Mouse (Mus musculus): ENCODE measurements around the gene Hecw2. TPM values are rescaled to one million over a fixed set of nuclear protein-coding genes. Genes with fewer than 3 reads are reported as not detected.

The Hecw2 gene
- polyA plus RNA-seq, 1 experiment from 2014 or later: 7.6 TPM

DNA sequence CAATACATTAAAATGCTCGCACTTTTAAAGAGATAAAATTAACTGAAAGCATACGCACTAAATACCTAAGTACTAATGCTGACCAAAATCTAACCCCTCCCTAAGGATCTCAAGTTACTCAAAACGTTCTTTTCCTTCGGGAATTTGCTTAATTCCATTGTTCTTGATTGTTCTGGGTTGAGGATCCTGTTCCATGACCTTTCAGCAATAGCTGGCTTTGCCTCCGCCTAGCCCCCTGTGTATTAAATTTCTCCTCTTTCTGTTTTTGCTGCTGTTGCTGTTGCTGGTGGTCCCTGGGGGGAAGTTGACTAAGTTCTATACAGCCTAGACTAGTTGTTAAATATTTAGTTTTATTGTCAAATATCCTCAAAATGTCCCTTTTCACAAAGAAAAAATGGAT lies 85.7 kb downstream of the Hecw2 start:
- Histone ChIP-seq H3K9ac (no peak overlapping the region), H3K4me1 (peaks cover 7% of the 10 kb centered on the region), H3K27me3 (no peaks in the 10 kb centered on the region), H3K36me3 (no peaks in the 10 kb centered on the region), H3K4me3 (no peak overlapping the region), H3K9me3 (no peaks in the 10 kb centered on the region), H3K27ac (no peak overlapping the region), H3K4me2 (no peak overlapping the region)
- WGBS: 24% methylated on average over 5 of the region's 5 CpGs
- ATAC-seq (ENCODE audit: insufficient number of reproducible peaks, insufficient read depth, low FRiP score, low TSS enrichment, low read depth): no peak

GRCm38 (mm10) chr1:54106756-54107155 lies 88.2 kb downstream of the Hecw2 start:
- Histone ChIP-seq H3K4me1 (peaks cover 7% of the 10 kb centered on the region), H3K4me2 (no peak overlapping the region), H3K27ac (no peak overlapping the region), H3K27me3 (no peaks in the 10 kb centered on the region), H3K4me3 (no peak overlapping the region), H3K9me3 (no peaks in the 10 kb centered on the region), H3K36me3 (no peaks in the 10 kb centered on the region), H3K9ac (no peak overlapping the region)
- ATAC-seq (ENCODE audit: insufficient number of reproducible peaks, insufficient read depth, low FRiP score, low TSS enrichment, low read depth): no peak
- WGBS: 88% methylated on average over 3 of the region's 3 CpGs

DNA sequence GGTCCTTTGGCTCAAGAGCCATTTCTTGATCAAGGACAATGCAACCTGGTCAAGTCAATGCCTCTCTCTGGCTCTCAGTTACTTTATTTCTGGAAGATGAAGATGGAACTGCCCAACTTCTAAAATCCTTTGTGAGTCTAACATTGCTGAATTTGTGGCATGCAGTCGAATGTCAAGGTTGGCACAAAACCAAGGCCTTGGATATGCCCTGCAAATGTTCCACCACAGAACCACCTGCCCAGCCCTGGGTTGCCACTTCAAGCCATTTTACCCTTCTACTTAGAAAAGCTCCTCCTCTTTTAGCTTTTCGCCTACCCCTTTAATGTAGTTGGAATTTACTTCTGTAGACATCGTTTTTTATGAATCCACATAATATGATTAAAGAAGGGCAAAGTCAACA lies 115.3 kb downstream of the Hecw2 start:
- no peak overlapping the region for H3K4me2 ChIP-seq
- no peaks in the 10 kb centered on the region for H3K9me3 ChIP-seq
- H3K36me3 ChIP-seq: no peaks in the 10 kb centered on the region
- no peak for ATAC-seq (ENCODE audit: insufficient number of reproducible peaks, insufficient read depth, low FRiP score, low TSS enrichment, low read depth)
- no peak overlapping the region for H3K27ac ChIP-seq
- no peak overlapping the region for H3K4me3 ChIP-seq
- 85% methylated on average over 3 of the region's 3 CpGs for WGBS
- H3K27me3 ChIP-seq: no peaks in the 10 kb centered on the region
- no peak overlapping the region for H3K9ac ChIP-seq
- peaks cover 3% of the 10 kb centered on the region for H3K4me1 ChIP-seq

- H3K9me3 ChIP-seq: no peaks in the 10 kb centered on the region
- peak overlapping the region; percentile 22 for H3K27ac ChIP-seq
- no peak overlapping the region for H3K4me3 ChIP-seq
- no peak overlapping the region for H3K4me2 ChIP-seq
- no peak overlapping the region for H3K9ac ChIP-seq
- ATAC-seq (ENCODE audit: insufficient number of reproducible peaks, insufficient read depth, low FRiP score, low TSS enrichment, low read depth): no peak
- WGBS: 16% methylated on average over 1 of the region's 1 CpGs
- peaks cover 11% of the 10 kb centered on the region for H3K4me1 ChIP-seq
- H3K36me3 ChIP-seq: no peaks in the 10 kb centered on the region
- no peaks in the 10 kb centered on the region for H3K27me3 ChIP-seq
These were observed 120.5 kb downstream of the Hecw2 start for GRCm38 (mm10) chr1:54074456-54074855.

GRCm38 (mm10) chr1:54070121-54070520 lies 124.8 kb downstream of the Hecw2 start:
- Histone ChIP-seq H3K27me3 (no peaks in the 10 kb centered on the region), H3K9me3 (no peaks in the 10 kb centered on the region), H3K4me1 (peaks cover 18% of the 10 kb centered on the region)

DNA sequence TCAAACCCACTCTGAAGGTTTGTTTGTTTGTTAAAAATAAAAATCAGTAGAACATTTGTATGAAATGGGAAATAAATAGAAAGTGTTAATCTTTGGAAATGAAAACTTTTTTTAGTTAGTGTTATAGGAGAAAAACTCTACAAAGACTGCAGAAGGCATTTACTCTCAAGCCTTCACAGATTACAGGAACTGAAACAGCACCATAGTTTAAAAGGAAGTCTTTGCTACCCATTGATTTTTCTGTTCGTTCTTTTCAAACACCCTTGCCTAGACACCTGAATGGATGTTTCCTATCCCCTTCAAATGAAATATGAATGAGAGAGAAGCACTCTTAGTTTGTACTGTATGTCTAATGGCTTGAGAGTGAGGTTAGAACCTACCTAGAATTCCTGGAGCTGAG lies 126.7 kb downstream of the Hecw2 start:
- no peaks in the 10 kb centered on the region for H3K36me3 ChIP-seq
- ATAC-seq (ENCODE audit: insufficient number of reproducible peaks, insufficient read depth, low FRiP score, low TSS enrichment, low read depth): no peak
- WGBS: 79% methylated on average over 1 of the region's 1 CpGs
- H3K4me2 ChIP-seq: no peak overlapping the region
- H3K9ac ChIP-seq: no peak overlapping the region
- H3K4me3 ChIP-seq: no peak overlapping the region
- H3K27me3 ChIP-seq: no peaks in the 10 kb centered on the region
- no peak overlapping the region for H3K27ac ChIP-seq
- no peaks in the 10 kb centered on the region for H3K9me3 ChIP-seq
- peaks cover 8% of the 10 kb centered on the region; the same call in 1 of the 2 replicates for H3K4me1 ChIP-seq

More at GRCm38 (mm10) chr1:54070121-54070520, 124.8 kb downstream of the Hecw2 start:
- no peak for ATAC-seq (ENCODE audit: insufficient number of reproducible peaks, insufficient read depth, low FRiP score, low TSS enrichment, low read depth)
- Histone ChIP-seq H3K4me2 (no peak overlapping the region), H3K27ac (no peak overlapping the region), H3K36me3 (no peaks in the 10 kb centered on the region), H3K9ac (no peak overlapping the region), H3K4me3 (no peak overlapping the region)
- WGBS: 52% methylated on average over 2 of the region's 2 CpGs

DNA sequence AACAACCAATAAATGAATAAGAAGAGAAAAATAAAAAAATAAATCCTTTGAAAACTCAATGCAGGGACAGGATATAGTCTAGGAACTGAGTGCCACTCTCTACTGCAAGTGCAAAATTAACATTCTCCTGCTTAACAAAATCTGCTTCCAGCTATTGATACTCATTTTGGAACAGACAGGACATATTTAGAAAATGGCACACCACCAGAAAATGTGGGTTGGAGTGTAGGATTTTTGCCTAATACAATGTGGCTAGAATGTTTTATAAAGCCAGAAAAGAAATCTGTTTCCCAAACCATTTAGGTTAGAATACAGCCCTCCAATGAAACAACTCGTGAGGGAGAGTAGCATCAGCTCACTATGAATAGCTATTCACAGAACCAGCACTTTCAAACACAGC lies 129.5 kb downstream of the Hecw2 start:
- no peak overlapping the region for H3K4me3 ChIP-seq
- H3K36me3 ChIP-seq: no peaks in the 10 kb centered on the region
- H3K27me3 ChIP-seq: no peaks in the 10 kb centered on the region
- no peak overlapping the region for H3K4me2 ChIP-seq
- WGBS: 65% methylated on average over 1 of the region's 1 CpGs
- H3K9ac ChIP-seq: no peak overlapping the region
- peaks cover 8% of the 10 kb centered on the region; the same call in 1 of the 2 replicates for H3K4me1 ChIP-seq
- no peak for ATAC-seq (ENCODE audit: insufficient number of reproducible peaks, insufficient read depth, low FRiP score, low TSS enrichment, low read depth)
- no peak overlapping the region for H3K27ac ChIP-seq
- no peaks in the 10 kb centered on the region for H3K9me3 ChIP-seq

- ATAC-seq (ENCODE audit: insufficient number of reproducible peaks, insufficient read depth, low FRiP score, low TSS enrichment, low read depth): no peak
- Histone ChIP-seq H3K27ac (no peak overlapping the region), H3K4me1 (no peaks in the 10 kb centered on the region), H3K9me3 (no peaks in the 10 kb centered on the region), H3K4me2 (no peak overlapping the region), H3K36me3 (no peaks in the 10 kb centered on the region), H3K27me3 (no peaks in the 10 kb centered on the region), H3K4me3 (no peak overlapping the region), H3K9ac (no peak overlapping the region)
- 88% methylated on average over 2 of the region's 2 CpGs for WGBS
These were observed 133.9 kb downstream of the Hecw2 start for GRCm38 (mm10) chr1:54061078-54061477.

DNA sequence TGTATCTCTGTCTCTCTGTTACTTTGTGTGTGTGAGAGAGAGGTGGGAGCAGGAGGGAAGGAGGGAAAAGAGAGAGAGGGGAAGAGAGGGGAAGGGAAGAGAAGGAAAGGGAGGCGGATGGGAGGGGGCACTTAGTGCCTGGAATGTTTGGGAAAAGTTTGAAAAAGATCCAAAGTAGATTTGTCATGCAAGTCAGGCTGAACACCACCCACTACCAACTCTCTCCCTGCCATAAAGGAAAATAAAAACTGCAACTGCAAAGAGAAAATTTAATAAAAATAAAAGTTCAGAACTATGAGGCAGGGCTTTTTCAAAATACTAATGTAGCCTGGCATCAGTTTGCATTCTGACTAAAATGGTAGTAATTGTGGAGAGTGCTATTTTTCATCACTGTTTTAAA lies 135.2 kb downstream of the Hecw2 start:
- H3K36me3 ChIP-seq: no peaks in the 10 kb centered on the region
- H3K4me1 ChIP-seq: no peaks in the 10 kb centered on the region
- WGBS: 52% methylated on average over 1 of the region's 1 CpGs
- no peak overlapping the region for H3K27ac ChIP-seq
- H3K27me3 ChIP-seq: no peaks in the 10 kb centered on the region
- H3K4me3 ChIP-seq: no peak overlapping the region
- H3K4me2 ChIP-seq: no peak overlapping the region
- H3K9ac ChIP-seq: no peak overlapping the region
- no peak for ATAC-seq (ENCODE audit: insufficient number of reproducible peaks, insufficient read depth, low FRiP score, low TSS enrichment, low read depth)
- no peaks in the 10 kb centered on the region for H3K9me3 ChIP-seq

GRCm38 (mm10) chr1:54052771-54053170 lies 142.2 kb downstream of the Hecw2 start:
- Histone ChIP-seq H3K9me3 (no peaks in the 10 kb centered on the region), H3K27ac (no peak overlapping the region), H3K9ac (no peak overlapping the region), H3K4me1 (peaks cover 6% of the 10 kb centered on the region; the same call in 1 of the 2 replicates), H3K4me3 (no peak overlapping the region), H3K4me2 (no peak overlapping the region), H3K36me3 (no peaks in the 10 kb centered on the region), H3K27me3 (no peaks in the 10 kb centered on the region)
- no peak for ATAC-seq (ENCODE audit: insufficient number of reproducible peaks, insufficient read depth, low FRiP score, low TSS enrichment, low read depth)

GRCm38 (mm10) chr1:54046923-54047322 lies 148.0 kb downstream of the Hecw2 start:
- H3K4me3 ChIP-seq: no peak overlapping the region

GRCm38 (mm10) chr1:54039062-54039461 lies 155.9 kb downstream of the Hecw2 start:
- H3K36me3 ChIP-seq: no peaks in the 10 kb centered on the region
- no peaks in the 10 kb centered on the region for H3K4me1 ChIP-seq
- H3K27ac ChIP-seq: no peak overlapping the region
- no peak overlapping the region for H3K4me3 ChIP-seq
- no peak overlapping the region for H3K4me2 ChIP-seq
- 27% methylated on average over 2 of the region's 2 CpGs for WGBS
- no peak overlapping the region for H3K9ac ChIP-seq
- no peaks in the 10 kb centered on the region for H3K27me3 ChIP-seq
- no peaks in the 10 kb centered on the region for H3K9me3 ChIP-seq
- ATAC-seq (ENCODE audit: insufficient number of reproducible peaks, insufficient read depth, low FRiP score, low TSS enrichment, low read depth): no peak

More at GRCm38 (mm10) chr1:54046923-54047322, 148.0 kb downstream of the Hecw2 start:
- no peak overlapping the region for H3K27ac ChIP-seq
- 54% methylated on average over 1 of the region's 1 CpGs for WGBS
- no peaks in the 10 kb centered on the region for H3K36me3 ChIP-seq
- H3K9ac ChIP-seq: no peak overlapping the region
- H3K9me3 ChIP-seq: no peaks in the 10 kb centered on the region
- peaks cover 6% of the 10 kb centered on the region; the same call in 1 of the 2 replicates for H3K4me1 ChIP-seq
- no peak for ATAC-seq (ENCODE audit: insufficient number of reproducible peaks, insufficient read depth, low FRiP score, low TSS enrichment, low read depth)
- no peaks in the 10 kb centered on the region for H3K27me3 ChIP-seq
- no peak overlapping the region for H3K4me2 ChIP-seq

GRCm38 (mm10) chr1:54017686-54018085 lies 177.3 kb downstream of the Hecw2 start:
- H3K27me3 ChIP-seq: no peaks in the 10 kb centered on the region
- no peaks in the 10 kb centered on the region for H3K9me3 ChIP-seq
- 77% methylated on average over 2 of the region's 2 CpGs for WGBS
- H3K4me3 ChIP-seq: no peak overlapping the region
- H3K27ac ChIP-seq: no peak overlapping the region
- no peaks in the 10 kb centered on the region for H3K36me3 ChIP-seq
- H3K9ac ChIP-seq: no peak overlapping the region
- H3K4me2 ChIP-seq: no peak overlapping the region
- no peak for ATAC-seq (ENCODE audit: insufficient number of reproducible peaks, insufficient read depth, low FRiP score, low TSS enrichment, low read depth)
- H3K4me1 ChIP-seq: no peaks in the 10 kb centered on the region

All from embryonic facial prominence, embryonic 13.5 days (tissue).